Mouse (Mus musculus) forebrain, embryonic 14.5 days (tissue): Measurements from ENCODE around the gene Egr4. TPM values are rescaled to one million over a fixed set of nuclear protein-coding genes. Genes with fewer than 3 reads are reported as not detected.

Experiments
- ATAC-seq: fragments of 200-750 bp; cut with Nextera tagmentation; 2 replicates; pipeline ENCODE4 v1.8.0; 2017; ENCODE audit warnings: mild to moderate bottlenecking, moderate library complexity
- DNase-seq: peaks from one replicate; pipeline ENCODE4 v3.0.0-alpha.2; 2015; ENCODE audit warnings: low spot score
- H3K27ac ChIP-seq: fragments of 300-500 bp; sonication (generic); 2 replicates; pipeline ENCODE4 v1.5.1; 2014; ENCODE audit warnings: low read depth, mild to moderate bottlenecking, control low read depth, low read length, moderate library complexity
- H3K27me3 ChIP-seq: fragments of 300-500 bp; sonication (generic); replicated peaks from 2 replicates; pipeline ENCODE4 v1.6.1; 2014; ENCODE audit warnings: low read length, control low read depth, mixed read lengths; ENCODE audit not compliant: control insufficient read depth, insufficient read depth
- H3K36me3 ChIP-seq: fragments of 300-500 bp; sonication (generic); 2 replicates; pipeline ENCODE4 v1.6.1; 2014; ENCODE audit warnings: low read length, control low read depth; ENCODE audit not compliant: control insufficient read depth, insufficient read depth
- H3K4me1 ChIP-seq: fragments of 300-500 bp; sonication (generic); 2 replicates; pipeline ENCODE4 v1.6.1; 2014; ENCODE audit warnings: antibody characterized with exemption, low read length, control low read depth; ENCODE audit not compliant: control insufficient read depth, insufficient read depth
- H3K4me2 ChIP-seq: fragments of 300-500 bp; sonication (generic); 2 replicates; pipeline ENCODE4 v1.6.1; 2014; ENCODE audit warnings: mild to moderate bottlenecking, control low read depth, low read length
- H3K4me3 ChIP-seq: fragments of 300-500 bp; sonication (generic); 2 replicates; pipeline ENCODE4 v1.5.1; 2014; ENCODE audit warnings: low read depth, low read length, control low read depth
- H3K9ac ChIP-seq: fragments of 300-500 bp; sonication (generic); 2 replicates; pipeline ENCODE4 v1.6.1; 2014; ENCODE audit warnings: mild to moderate bottlenecking, low read length, control low read depth, moderate library complexity
- H3K9me3 ChIP-seq: fragments of 300-500 bp; sonication (generic); replicated peaks from 2 replicates; pipeline ENCODE4 v1.6.1; 2016; ENCODE audit warnings: low read length, control low read depth, mixed read lengths; ENCODE audit not compliant: control insufficient read depth
- WGBS: fragments of 180-500 bp; shearing (Covaris S2); extraction: QIAGEN DNeasy Blood & Tissue Kit; methylation state at CpG from one replicate; pipeline ENCODE4 v1.1.7; 2014; 5-methylcytosine and 5-hydroxymethylcytosine counted together
- polyA plus RNA-seq: library from polyadenylated mRNA; unstranded; fragments of >200 nt; fragmentation: Nextera tagmentation; extraction: Ambion mirVana; gene quantifications from 2 replicates; pipeline ENCODE4 v1.2.1, GENCODE M21; 2014

The Egr4 gene
- polyA plus RNA-seq, 1 experiment from 2014 or later: not detected

DNA sequence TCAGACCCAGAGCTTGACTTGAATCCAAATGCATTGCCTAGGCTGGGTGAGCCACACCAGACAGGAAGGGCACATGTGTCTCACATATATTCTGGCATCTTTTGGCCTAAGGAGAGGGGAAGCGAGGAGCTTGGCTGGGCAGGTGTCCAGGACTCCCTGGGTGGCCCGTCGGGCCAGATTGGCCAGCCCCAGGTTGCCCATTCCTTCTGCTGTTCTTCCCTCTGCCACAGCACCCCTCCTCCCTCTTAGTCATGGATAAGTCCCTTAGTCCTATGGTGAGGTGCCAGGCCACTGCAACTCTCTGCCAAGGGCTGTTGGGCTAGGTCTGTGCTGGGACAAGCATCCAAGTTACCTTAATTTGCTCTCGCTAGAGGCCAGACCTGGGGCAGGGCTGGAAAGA, 2.6 kb upstream of the Egr4 start:
- no peak for DNase-seq
- peaks cover 47% of the 10 kb centered on the region for H3K27me3 ChIP-seq

DNA sequence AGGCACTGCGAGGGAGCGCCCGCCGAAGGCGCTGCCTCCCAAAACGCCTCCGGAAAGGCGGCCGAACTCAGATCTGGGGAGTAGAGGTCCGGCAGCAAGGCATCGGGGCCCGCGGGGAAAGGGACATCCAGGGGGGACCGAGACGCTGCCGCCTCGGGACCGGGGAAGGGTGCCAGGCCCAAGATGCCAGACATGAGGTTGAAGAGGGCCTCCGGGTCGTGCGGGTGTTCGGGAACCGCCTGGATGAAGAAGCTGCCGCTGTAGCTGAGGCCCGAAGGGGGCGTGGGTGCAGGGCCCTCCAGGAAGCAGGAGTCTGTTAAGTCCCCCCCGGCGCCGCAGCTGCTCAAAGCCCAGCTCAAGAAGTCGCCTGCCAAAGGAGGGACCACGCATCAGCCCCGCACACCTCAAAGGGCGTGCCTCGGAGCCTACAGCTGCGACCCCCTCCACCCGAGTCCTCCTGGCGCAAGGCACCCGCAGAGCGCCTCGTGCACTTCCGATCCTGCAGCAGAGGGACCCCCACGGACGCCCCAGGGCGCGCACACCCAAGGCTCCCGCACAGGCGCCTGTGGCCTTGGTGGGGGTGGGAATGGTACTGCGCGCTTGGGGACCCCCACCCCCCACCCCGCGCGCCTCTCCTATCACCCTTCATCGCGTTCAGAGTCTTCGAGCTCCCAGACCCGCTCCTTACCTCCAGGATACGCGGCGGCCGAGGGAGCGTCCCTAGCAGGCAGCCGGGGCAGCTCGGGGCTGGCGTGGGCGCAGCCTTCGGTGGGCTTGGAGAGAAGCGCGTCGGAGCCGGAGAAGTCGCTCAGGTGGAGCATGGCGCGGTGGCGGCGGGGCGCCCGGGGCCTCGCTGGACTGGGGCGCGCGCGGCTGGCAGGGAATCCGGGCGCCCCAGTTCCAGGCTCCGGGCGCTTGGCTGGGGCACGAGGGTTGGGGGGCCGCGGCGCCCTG, 535 bp downstream of the Egr4 start:
- ATAC-seq: peak; percentile 6; the same call in 1 of the 2 replicates
- no peak for DNase-seq
- Histone ChIP-seq H3K9me3 (no peaks in the 10 kb centered on the region), H3K27me3 (peaks cover 70% of the 10 kb centered on the region), H3K4me2 (peak overlapping the region; percentile 72), H3K4me3 (peak overlapping the region; percentile 41), H3K27ac (no peak overlapping the region), H3K4me1 (peaks cover 9% of the 10 kb centered on the region; the same call in 1 of the 2 replicates), H3K36me3 (no peaks in the 10 kb centered on the region), H3K9ac (peak overlapping the region; percentile 40)
- WGBS: under 1% methylated on average over 84 of the region's 90 CpGs

More for the DNA sequence above, 2.6 kb upstream of the Egr4 start:
- Histone ChIP-seq H3K9ac (no peak overlapping the region), H3K27ac (no peak overlapping the region), H3K36me3 (no peaks in the 10 kb centered on the region), H3K4me3 (no peak overlapping the region), H3K4me1 (peaks cover 9% of the 10 kb centered on the region; the same call in 1 of the 2 replicates), H3K4me2 (no peak overlapping the region), H3K9me3 (no peaks in the 10 kb centered on the region)
- 58% methylated on average over 4 of the region's 4 CpGs for WGBS
- ATAC-seq: no peak

DNA sequence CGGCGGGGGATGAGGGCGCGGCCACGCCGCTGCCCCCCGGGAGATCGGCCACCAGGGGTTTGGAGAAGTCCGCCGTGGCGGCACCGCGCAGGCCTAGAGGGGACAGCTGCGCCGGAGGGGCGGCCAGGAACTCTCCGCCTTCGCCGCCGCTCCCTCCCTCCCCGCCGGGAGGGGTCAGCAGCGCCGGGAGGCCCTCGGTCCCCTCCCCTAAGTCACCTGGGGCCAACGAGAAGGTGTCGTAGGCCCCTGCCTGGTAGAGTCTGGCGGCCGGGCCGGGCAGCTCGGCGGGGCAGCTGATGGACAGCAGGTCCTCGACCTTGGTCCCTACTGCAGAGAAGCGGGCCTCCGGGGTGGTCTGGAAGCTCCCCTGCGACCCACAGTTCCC, 1.3 kb downstream of the Egr4 start:
- Histone ChIP-seq H3K4me2 (peak overlapping the region; percentile 72), H3K36me3 (no peaks in the 10 kb centered on the region), H3K9ac (peak overlapping the region; percentile 13; the same call in 1 of the 2 replicates), H3K9me3 (no peaks in the 10 kb centered on the region), H3K4me1 (peaks cover 9% of the 10 kb centered on the region; the same call in 1 of the 2 replicates), H3K4me3 (peak overlapping the region; percentile 41), H3K27me3 (peaks cover 70% of the 10 kb centered on the region), H3K27ac (no peak overlapping the region)
- 0 out of 2 replicates have a peak, but pooled peaks have one; percentile 4 for ATAC-seq
- under 1% methylated on average over 32 of the region's 36 CpGs for WGBS
- no peak for DNase-seq

DNA sequence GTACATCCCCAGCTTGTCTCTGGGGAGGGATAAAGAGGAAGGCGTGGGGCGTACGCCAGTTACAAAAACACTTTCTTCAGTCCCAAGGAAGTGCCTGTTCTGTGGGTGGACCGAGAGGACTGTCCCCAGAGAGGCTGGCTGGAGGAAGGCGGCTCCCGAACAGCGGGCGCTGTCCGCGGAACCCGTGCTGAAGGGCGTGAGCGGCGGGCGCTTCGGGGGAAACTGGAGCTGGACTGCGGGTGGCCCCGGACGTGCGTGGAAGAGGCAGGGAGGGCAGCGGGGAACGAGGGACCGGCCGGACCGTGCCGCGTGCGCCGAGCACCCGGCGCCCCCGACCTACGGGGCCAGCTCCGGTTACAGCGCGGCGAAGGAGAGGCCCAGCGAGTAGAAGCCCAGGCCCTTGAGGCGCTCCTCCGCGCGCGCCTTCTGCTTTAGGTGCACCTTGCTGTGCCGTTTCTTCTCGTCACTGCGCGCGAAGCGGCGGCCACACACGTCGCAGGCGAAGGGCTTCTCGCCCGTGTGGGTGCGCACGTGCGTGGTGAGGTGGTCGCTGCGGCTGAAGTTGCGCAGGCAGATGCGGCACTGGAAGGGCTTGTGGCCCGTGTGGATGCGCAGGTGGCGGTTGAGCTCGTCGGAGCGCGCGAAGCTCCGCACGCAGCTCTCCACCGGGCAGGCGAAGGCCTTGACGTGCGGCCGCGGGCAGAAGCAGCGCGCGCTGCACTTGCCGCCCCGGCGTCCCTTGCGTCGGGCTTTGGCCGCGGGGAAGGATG, 1.9 kb downstream of the Egr4 start:
- under 1% methylated on average over 86 of the region's 88 CpGs for WGBS
- ATAC-seq: 0 out of 2 replicates have a peak, but pooled peaks have one; percentile 14
- H3K4me2 ChIP-seq: peak overlapping the region; percentile 72
- H3K36me3 ChIP-seq: no peaks in the 10 kb centered on the region
- no peak for DNase-seq
- peaks cover 9% of the 10 kb centered on the region; the same call in 1 of the 2 replicates for H3K4me1 ChIP-seq
- peak overlapping the region; percentile 21 for H3K9ac ChIP-seq
- peaks cover 70% of the 10 kb centered on the region for H3K27me3 ChIP-seq
- H3K4me3 ChIP-seq: peak overlapping the region; percentile 41
- H3K27ac ChIP-seq: no peak overlapping the region
- no peaks in the 10 kb centered on the region for H3K9me3 ChIP-seq

DNA sequence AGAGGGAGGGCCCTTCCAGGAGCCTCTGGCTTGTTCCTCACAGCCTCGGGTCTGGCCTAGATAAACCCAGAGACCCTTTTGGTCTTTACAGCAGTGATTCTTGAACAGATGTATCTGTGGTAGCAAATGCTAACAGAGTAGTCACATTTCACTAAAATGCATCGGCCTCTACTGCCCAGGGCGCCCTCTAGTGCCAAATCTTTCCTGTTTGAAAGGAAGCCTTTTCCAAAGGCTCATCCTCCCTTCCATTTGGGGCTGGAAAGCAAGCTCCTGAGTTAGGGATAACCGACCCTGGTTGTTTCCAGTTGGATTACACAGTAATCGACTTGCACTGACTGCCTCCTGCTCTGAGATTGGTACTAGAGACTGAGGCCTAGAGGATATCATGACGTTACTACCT, 2.9 kb downstream of the Egr4 start:
- Histone ChIP-seq H3K4me1 (peaks cover 9% of the 10 kb centered on the region; the same call in 1 of the 2 replicates), H3K9me3 (no peaks in the 10 kb centered on the region), H3K9ac (no peak overlapping the region), H3K27me3 (peaks cover 66% of the 10 kb centered on the region), H3K4me3 (no peak overlapping the region), H3K36me3 (no peaks in the 10 kb centered on the region), H3K4me2 (no peak overlapping the region), H3K27ac (no peak overlapping the region)
- ATAC-seq (no peak), DNase-seq (peak; percentile 83)
- WGBS: 3% methylated on average over 6 of the region's 6 CpGs

DNA sequence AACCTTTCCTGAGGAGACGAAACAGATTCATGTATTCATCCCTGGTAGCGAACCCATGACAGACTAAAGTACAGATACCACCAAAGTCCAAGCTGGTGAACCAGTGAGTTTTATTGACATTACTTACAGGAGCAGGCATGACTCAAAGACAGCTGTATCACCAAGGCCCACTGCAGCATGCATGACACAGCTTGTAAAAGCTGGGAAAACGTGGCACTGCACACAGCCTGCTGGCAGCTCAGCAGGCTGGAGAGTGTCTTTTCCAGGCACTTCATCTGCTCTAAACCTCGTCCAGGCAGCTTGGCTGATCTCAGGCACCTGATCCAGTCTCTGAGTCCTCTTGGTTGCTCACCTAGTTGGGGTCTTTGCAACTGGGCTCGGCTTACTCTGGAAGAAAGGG, 4.8 kb downstream of the Egr4 start:
- Histone ChIP-seq H3K27me3 (peaks cover 55% of the 10 kb centered on the region), H3K9ac (no peak overlapping the region), H3K9me3 (no peaks in the 10 kb centered on the region), H3K36me3 (no peaks in the 10 kb centered on the region), H3K27ac (no peak overlapping the region), H3K4me3 (no peak overlapping the region), H3K4me1 (peaks cover 5% of the 10 kb centered on the region; the same call in 1 of the 2 replicates), H3K4me2 (no peak overlapping the region)
- WGBS: 40% methylated on average over 5 of the region's 5 CpGs
- DNase-seq: no peak
- no peak for ATAC-seq

DNA sequence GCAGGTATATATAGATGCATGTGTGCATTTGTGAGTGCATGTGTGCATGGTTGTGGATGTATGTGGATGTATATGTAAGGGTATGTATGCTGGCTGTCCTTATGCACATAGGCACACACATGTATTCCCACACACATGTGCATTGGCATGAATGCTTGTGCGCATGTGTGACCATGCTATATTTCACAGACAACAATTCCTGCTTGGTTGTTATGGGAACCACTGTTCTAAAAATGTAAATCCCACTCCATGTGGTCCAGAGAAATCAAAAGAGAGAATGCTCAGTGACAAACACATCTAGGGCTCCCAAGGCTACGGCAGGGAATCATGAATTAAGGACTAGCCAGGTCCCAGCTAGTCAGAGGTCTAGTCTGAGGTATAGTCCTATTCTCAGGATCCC, 8.5 kb downstream of the Egr4 start:
- Histone ChIP-seq H3K27me3 (peaks cover 18% of the 10 kb centered on the region), H3K36me3 (no peaks in the 10 kb centered on the region), H3K27ac (no peak overlapping the region), H3K9ac (no peak overlapping the region), H3K9me3 (no peaks in the 10 kb centered on the region), H3K4me3 (no peak overlapping the region), H3K4me1 (0 out of 2 replicates have a peak, but pooled peaks cover 3% of the 10 kb centered on the region), H3K4me2 (no peak overlapping the region)
- ATAC-seq: no peak
- no peak for DNase-seq
- WGBS: 43% methylated on average over 2 of the region's 2 CpGs

DNA sequence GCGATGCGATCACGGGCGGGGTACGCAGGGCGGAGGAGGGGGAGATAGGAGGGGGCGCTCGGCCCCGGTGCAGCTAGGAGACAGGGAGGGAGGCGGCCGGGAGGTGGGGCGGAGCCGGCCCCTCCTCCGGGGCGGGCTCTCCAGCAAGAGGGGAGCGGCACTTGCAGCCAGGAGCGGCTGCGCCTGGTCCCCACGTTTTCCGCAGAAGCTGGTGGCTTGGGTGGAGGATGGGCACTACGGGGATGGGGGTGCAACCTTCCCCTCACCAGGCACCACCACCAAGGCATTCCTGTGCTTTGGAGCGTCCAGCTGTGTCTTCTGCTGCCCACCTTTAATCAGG, 10.5 kb downstream of the Egr4 start, which contains the start of gene Fbxo41:
Fbxo41 (minus strand) TSS at position 84 of the 340 bp plus-strand sequence.
- H3K9me3 ChIP-seq: no peaks in the 10 kb centered on the region
- peak within 1 kb of the TSS; percentile 85 for H3K4me2 ChIP-seq
- peak within 1 kb of the TSS; percentile 87 for H3K9ac ChIP-seq
- H3K27me3 ChIP-seq: peaks cover 6% of the 10 kb centered on the region; the same call in 1 of the 2 replicates
- peak within 1 kb of the TSS; percentile 76 for H3K4me3 ChIP-seq
- H3K4me1 ChIP-seq: 0 out of 2 replicates have a peak, but pooled peaks cover 3% of the 10 kb centered on the region
- ATAC-seq (peak; percentile 93), DNase-seq (peak; percentile 78)
- no peaks in the 10 kb centered on the region for H3K36me3 ChIP-seq
- under 1% methylated on average over 8 of the region's 22 CpGs for WGBS
- peak within 1 kb of the TSS; percentile 1; the same call in 1 of the 2 replicates for H3K27ac ChIP-seq
